Mouse (Mus musculus): ENCODE data around the gene Yipf3. TPM values are rescaled to one million over a fixed set of nuclear protein-coding genes. Genes with fewer than 3 reads are reported as not detected.

The Yipf3 gene
- polyA plus RNA-seq, 1 experiment = 8.0 TPM

DNA sequence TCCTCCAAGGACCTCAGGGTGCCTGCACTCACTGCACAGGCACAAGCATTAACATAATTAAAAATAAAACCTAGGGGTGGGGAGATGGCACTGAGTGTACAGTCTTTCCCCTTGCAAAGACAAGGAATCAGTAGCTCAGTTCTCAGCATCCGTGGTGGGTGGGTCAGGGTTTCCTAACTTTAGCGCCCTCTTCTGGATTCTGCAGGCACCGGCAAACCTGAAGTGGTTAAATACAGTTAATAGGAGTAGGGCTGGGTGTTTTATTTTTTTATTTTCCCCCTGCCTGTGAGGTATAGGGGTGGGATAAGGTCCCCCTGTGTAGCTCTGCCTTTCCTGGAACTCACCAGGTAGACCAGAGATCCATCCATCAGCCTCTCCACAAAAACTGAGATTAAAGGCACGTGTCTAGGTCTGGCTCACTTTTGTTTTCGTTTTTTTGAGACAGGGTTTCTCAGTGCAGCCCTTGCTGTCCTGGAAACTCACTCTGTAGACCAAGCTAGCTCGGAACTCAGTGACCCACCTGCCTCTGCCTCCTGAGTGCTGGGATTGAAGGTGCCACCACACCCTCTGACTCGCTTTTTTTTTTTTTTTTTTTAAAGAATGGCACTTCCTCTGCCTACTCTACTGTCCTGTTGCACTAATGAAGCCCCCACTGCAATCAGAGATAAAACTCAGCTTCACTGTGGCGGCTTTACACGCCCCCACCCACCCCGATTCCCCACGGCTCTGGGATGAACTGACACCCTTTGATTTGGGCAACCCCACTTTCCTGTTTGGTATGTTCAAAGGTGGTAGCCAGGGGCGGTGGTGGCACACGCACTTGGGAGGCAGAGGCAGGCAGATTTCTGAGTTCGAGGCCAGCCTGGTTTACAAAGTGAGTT, 4.9 kb downstream of the Yipf3 start:
- TF ChIP-seq GATA1 (IDR thresholded peaks at IDR 0.05; ENCODE audit: low read length) (no peak), TAL1 (IDR thresholded peaks at IDR 0.05; ENCODE audit: low read length) (no peak)
- H3K9me3 ChIP-seq (ENCODE audit: control insufficient read depth, low read length) = no peaks in the 10 kb centered on the region; the same call in 1 of the 2 replicates
- H3K36me3 ChIP-seq (ENCODE audit: control insufficient read depth) = peaks cover 52% of the 10 kb centered on the region
- H3K27me3 ChIP-seq (ENCODE audit: control insufficient read depth) = peaks cover 37% of the 10 kb centered on the region
- H3K4me3 ChIP-seq (replicated peaks) = no peak overlapping the region
- peaks cover 40% of the 10 kb centered on the region for H3K4me1 ChIP-seq (ENCODE audit: control insufficient read depth)

DNA sequence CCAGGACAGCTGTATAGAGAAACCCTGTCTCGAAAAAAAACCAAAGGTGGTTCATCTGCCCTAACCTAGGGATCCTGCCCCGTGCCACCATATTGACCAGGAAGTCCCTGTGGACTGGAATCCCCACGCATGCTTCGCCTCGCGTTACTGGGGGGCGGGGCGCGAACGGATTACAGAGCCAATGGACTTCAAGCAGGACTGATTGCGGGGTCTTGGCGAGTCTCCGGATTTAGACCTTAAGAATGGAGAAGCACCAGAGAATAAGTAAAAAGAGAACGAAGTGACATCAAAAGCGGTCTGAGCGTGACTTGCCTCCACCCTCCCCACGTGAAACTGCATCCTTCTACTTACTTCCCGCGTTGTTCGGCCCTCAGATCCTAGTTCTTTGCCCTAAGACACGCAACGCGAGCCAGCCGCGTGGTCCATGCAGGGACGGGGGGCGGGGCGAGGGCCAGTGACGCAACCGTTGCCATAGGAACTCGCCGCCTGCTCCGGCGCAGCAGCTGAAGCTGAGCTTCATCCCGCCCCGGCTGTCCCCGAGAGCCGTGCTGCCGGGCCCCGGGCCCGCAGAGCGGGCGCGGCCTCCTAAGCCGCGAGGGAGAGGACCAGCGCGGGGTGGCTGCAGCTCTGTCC, 5.7 kb downstream of the Yipf3 start, which contains the start of gene Lrrc73:
TSS of gene Lrrc73 (plus strand) at position 80 of the 633 bp plus-strand sequence.
- H3K36me3 ChIP-seq (ENCODE audit: control insufficient read depth) = peaks cover 59% of the 10 kb centered on the region
- peaks cover 36% of the 10 kb centered on the region for H3K4me1 ChIP-seq (ENCODE audit: control insufficient read depth)
- TF ChIP-seq TAL1 (IDR thresholded peaks at IDR 0.05; ENCODE audit: low read length) = no peak
- no peak for TF ChIP-seq GATA1 (IDR thresholded peaks at IDR 0.05; ENCODE audit: low read length)

GRCm38 (mm10) chr17:46254106-46254505, 6.2 kb downstream of the Yipf3 start:
- Histone ChIP-seq H3K9me3 (ENCODE audit: control insufficient read depth, low read length) (no peaks in the 10 kb centered on the region; the same call in 1 of the 2 replicates), H3K27me3 (ENCODE audit: control insufficient read depth) (peaks cover 37% of the 10 kb centered on the region), H3K4me3 (replicated peaks) (peak overlapping the region; percentile 58), H3K36me3 (ENCODE audit: control insufficient read depth) (peaks cover 59% of the 10 kb centered on the region), H3K4me1 (ENCODE audit: control insufficient read depth) (peaks cover 32% of the 10 kb centered on the region)
- no peak for TF ChIP-seq GATA1 (IDR thresholded peaks at IDR 0.05; ENCODE audit: low read length)
- no peak for TF ChIP-seq TAL1 (IDR thresholded peaks at IDR 0.05; ENCODE audit: low read length)

More for the DNA sequence above, 5.7 kb downstream of the Yipf3 start, which contains the start of gene Lrrc73:
- peaks cover 37% of the 10 kb centered on the region for H3K27me3 ChIP-seq (ENCODE audit: control insufficient read depth)
- no peaks in the 10 kb centered on the region; the same call in 1 of the 2 replicates for H3K9me3 ChIP-seq (ENCODE audit: control insufficient read depth, low read length)
- peak within 1 kb of the TSS; percentile 58 for H3K4me3 ChIP-seq (replicated peaks)

DNA sequence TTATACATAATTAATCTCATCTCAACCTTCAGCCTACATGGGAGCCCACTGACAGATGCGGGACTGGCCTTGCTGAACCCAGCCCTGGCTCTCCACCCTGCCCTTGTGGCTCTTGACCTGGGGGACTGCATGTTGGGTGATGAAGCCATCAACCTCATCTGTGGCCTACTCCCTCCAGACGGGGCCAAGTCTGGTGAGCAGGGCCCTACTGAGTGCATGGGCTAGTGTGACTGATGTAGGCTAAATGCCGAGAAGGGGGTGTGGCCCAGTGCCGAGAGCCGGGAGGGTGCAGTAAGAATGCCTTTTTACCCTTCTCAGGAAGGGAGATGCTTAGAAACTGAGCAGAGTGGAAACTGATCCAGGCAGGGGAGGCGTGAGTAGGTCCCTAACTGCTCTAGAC, 7.3 kb downstream of the Yipf3 start:
- peaks cover 59% of the 10 kb centered on the region for H3K36me3 ChIP-seq (ENCODE audit: control insufficient read depth)
- TF ChIP-seq TAL1 (IDR thresholded peaks at IDR 0.05; ENCODE audit: low read length) (no peak), GATA1 (IDR thresholded peaks at IDR 0.05; ENCODE audit: low read length) (no peak)
- no peaks in the 10 kb centered on the region; the same call in 1 of the 2 replicates for H3K9me3 ChIP-seq (ENCODE audit: control insufficient read depth, low read length)
- peaks cover 23% of the 10 kb centered on the region for H3K4me1 ChIP-seq (ENCODE audit: control insufficient read depth)
- peaks cover 37% of the 10 kb centered on the region for H3K27me3 ChIP-seq (ENCODE audit: control insufficient read depth)
- H3K4me3 ChIP-seq (replicated peaks) = no peak overlapping the region

DNA sequence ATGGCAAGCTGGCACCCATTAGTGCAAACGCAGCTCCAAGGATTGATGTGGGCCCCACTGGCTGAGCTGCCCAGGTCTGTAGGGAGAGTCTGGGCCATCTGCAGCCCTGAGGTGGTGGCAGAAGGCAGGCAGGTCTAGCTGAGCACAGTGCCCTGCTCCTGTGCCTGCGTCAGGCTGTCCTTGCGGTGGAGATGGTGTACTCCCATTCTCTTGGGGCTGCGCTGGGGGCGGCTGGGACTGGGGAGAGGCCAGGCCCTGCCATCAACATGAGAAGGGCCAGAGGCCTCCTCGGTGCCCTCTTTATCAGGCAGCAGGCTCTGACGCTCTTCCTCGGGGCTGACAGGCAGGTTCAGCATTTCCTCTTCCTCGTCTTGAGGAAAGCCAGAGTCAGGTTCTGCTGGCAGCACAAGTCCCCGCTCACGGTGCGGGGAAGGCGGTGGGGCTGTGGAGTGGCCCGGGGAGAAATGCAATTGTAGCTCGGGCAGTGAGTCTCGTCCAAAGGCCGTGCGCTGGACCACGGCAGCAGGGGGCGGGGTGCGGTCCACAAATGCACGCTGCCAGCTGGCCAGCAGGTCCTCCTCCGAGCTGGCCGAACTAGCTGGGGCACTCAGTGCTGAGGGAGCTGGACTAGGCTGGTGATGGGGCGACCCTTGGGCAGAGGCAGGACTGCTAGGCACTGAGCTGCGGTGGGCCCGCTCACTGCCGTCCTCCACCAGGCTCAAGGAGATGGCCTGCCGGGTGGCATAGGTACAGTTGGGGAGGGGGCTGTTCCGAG, 10.6 kb downstream of the Yipf3 start:
- TF ChIP-seq TAL1 (IDR thresholded peaks at IDR 0.05; ENCODE audit: low read length) = no peak
- TF ChIP-seq GATA1 (IDR thresholded peaks at IDR 0.05; ENCODE audit: low read length) = no peak
- no peak overlapping the region for H3K4me3 ChIP-seq (replicated peaks)
- peaks cover 66% of the 10 kb centered on the region for H3K36me3 ChIP-seq (ENCODE audit: control insufficient read depth)
- H3K4me1 ChIP-seq (ENCODE audit: control insufficient read depth) = peaks cover 13% of the 10 kb centered on the region
- H3K27me3 ChIP-seq (ENCODE audit: control insufficient read depth) = peaks cover 30% of the 10 kb centered on the region
- no peaks in the 10 kb centered on the region; the same call in 1 of the 2 replicates for H3K9me3 ChIP-seq (ENCODE audit: control insufficient read depth, low read length)

DNA sequence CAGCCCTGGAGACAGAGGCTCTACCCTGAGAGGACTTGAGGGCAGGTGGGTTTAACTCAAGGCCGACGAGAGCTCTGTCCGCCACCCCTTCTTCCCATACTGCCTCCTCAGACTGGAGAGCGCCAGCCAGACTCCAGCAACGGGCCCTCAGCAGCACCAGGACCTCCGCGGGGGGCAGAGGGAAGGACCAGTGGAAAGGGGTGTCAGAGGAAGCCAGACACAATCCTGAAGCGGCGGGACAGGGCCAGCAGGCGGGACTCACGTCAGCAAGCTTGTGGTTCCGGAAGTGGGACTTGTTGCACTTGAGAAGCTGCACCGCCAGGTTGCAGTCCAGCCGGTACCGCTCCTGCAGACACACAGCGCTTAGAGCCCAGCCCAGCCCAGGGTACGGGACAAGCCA, 11.8 kb downstream of the Yipf3 start:
- H3K36me3 ChIP-seq (ENCODE audit: control insufficient read depth) = peaks cover 78% of the 10 kb centered on the region
- no peaks in the 10 kb centered on the region; the same call in 1 of the 2 replicates for H3K9me3 ChIP-seq (ENCODE audit: control insufficient read depth, low read length)
- no peak overlapping the region for H3K4me3 ChIP-seq (replicated peaks)

GRCm38 (mm10) chr17:46262201-46262694, 14.4 kb downstream of the Yipf3 start:
- Histone ChIP-seq H3K4me3 (replicated peaks) (no peak overlapping the region), H3K9me3 (ENCODE audit: control insufficient read depth, low read length) (no peaks in the 10 kb centered on the region), H3K4me1 (ENCODE audit: control insufficient read depth) (peaks cover 1% of the 10 kb centered on the region), H3K27me3 (ENCODE audit: control insufficient read depth) (no peaks in the 10 kb centered on the region), H3K36me3 (ENCODE audit: control insufficient read depth) (peaks cover 100% of the 10 kb centered on the region)
- TF ChIP-seq TAL1 (IDR thresholded peaks at IDR 0.05; ENCODE audit: low read length) = no peak

More for the DNA sequence above, 11.8 kb downstream of the Yipf3 start:
- Histone ChIP-seq H3K27me3 (ENCODE audit: control insufficient read depth) (peaks cover 18% of the 10 kb centered on the region), H3K4me1 (ENCODE audit: control insufficient read depth) (peaks cover 1% of the 10 kb centered on the region)
- no peak for TF ChIP-seq GATA1 (IDR thresholded peaks at IDR 0.05; ENCODE audit: low read length)
- TF ChIP-seq TAL1 (IDR thresholded peaks at IDR 0.05; ENCODE audit: low read length) = no peak

DNA sequence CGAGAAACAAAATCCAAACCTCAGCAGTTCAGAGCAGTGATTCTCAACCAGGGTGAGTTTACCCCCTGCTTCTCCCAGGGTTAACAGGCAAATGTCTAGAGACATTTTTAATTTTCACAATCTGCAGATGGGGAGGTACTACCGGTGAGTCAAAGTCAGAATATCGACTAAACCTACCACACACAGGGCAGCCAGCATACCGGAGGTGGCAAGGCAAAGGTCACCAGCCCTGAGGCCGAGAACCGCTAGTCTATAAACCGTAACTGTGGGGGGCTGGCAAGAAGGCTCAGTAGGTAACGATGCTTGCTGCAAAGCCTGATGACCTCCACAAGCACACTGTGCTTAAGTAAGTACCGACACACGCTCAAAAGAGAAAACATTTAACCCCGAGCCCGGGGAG, 17.6 kb downstream of the Yipf3 start:
- TF ChIP-seq TAL1 (IDR thresholded peaks at IDR 0.05; ENCODE audit: low read length) = no peak
- TF ChIP-seq GATA1 (IDR thresholded peaks at IDR 0.05; ENCODE audit: low read length) = no peak
- Histone ChIP-seq H3K36me3 (ENCODE audit: control insufficient read depth) (peaks cover 100% of the 10 kb centered on the region), H3K27me3 (ENCODE audit: control insufficient read depth) (no peaks in the 10 kb centered on the region), H3K4me3 (replicated peaks) (no peak overlapping the region), H3K4me1 (ENCODE audit: control insufficient read depth) (no peaks in the 10 kb centered on the region), H3K9me3 (ENCODE audit: control insufficient read depth, low read length) (no peaks in the 10 kb centered on the region)
